Mouse (Mus musculus): ENCODE measurements around the gene Secisbp2. TPM values are rescaled to one million over a fixed set of nuclear protein-coding genes. Genes with fewer than 3 reads are reported as not detected.
A peak's percentile ranks its signal among the peaks of the same experiment; 100 is the strongest.
"Not testable (repeated sequence)": the region's sequence is repeated elsewhere in the genome, so short reads cannot be mapped to it uniquely, and the experiment has no call there.

The Secisbp2 gene
- polyA plus RNA-seq, 1 experiment from 2014 or later = 32.0 TPM

DNA sequence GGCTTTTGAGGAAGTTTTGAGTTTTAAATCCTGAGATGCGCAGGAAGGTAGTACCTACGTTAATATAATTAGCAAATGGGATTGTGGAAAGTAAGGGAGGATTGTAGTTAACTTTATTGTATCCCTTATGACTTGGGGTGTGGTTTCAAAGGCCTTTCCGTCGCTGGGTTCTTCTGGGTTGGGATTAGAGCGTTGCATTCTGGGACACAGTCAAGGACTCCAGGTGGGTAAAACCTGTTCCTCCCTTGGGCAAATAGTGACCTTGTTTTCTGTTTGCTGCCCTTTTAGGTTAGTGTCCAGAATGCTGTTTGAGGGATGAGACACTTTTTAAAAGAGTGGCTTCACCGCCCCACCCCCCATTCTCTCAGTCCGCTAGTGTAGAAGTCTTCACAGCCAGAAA is 5.6 kb upstream of the Secisbp2 start:
- Histone ChIP-seq H3K4me3 (peak overlapping the region; percentile 80), H3K27ac (no peak overlapping the region), H3K36me3 (replicated peaks) (no peaks in the 10 kb centered on the region), H3K9me3 (no peaks in the 10 kb centered on the region), H3K4me2 (peak overlapping the region; percentile 94), H3K27me3 (replicated peaks) (no peaks in the 10 kb centered on the region), H3K9ac (no peak overlapping the region), H3K4me1 (peaks cover 11% of the 10 kb centered on the region)
- under 1% methylated on average over 7 of the region's 7 CpGs for WGBS
- no peak for ATAC-seq (replicated peaks)

DNA sequence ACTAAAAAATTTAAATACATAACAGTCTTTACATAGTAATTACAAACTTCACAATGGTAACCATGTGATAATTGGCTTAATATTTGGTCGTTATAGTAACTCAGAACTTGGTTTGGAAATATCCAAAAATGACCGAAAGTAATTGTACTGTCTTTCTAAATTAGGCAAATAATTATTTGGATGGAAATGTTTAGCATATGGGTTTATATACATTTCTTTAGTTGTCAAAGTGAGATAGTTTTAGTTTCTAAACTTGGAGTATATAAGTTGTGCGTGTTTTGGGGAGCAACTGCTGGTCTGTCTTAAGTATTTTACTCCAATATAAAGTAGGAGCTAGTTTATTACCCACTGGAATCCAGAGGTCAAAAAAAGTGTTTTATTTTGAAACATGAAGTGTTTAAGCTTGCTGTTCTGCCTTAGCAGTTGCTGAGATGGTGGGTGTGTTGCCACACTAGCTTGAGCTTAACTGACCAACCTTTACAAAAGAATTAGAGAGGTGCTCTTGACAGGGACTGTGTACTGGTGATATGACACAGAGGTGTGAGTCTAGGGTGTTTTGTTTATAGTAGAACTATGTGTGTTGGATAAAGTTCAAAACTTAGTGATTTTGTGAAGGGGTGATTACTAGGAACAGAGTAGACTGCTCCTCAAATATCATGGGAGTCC is 5.0 kb upstream of the Secisbp2 start:
- no peaks in the 10 kb centered on the region for H3K9me3 ChIP-seq
- no peak for ATAC-seq (replicated peaks)
- H3K27me3 ChIP-seq (replicated peaks) = no peaks in the 10 kb centered on the region
- no peak overlapping the region for H3K27ac ChIP-seq
- peaks cover 15% of the 10 kb centered on the region for H3K4me1 ChIP-seq
- peak overlapping the region; percentile 94; the same call in 1 of the 2 replicates for H3K4me2 ChIP-seq
- no peaks in the 10 kb centered on the region for H3K36me3 ChIP-seq (replicated peaks)
- peak overlapping the region; percentile 80 for H3K4me3 ChIP-seq
- WGBS = 22% methylated on average over 3 of the region's 3 CpGs
- H3K9ac ChIP-seq = no peak overlapping the region

DNA sequence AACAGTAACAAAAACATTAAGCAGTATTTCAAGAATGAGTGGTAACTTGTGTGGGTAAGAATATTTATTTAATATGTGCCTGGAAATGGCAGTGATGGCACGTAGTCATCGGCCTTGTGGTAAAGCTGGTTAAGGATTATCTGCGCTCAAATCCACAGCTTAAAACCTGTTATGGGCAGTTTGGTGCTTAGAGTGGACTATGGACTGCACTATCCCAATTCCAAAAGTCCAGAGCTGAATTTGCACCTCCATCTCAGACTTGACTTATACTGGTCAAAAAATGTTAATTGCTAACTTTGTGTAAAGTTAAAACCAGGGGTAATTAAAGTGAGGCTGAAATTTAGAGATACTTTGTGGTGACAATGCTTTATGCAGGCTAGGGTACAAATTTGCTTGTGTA is 3.7 kb upstream of the Secisbp2 start:
- Histone ChIP-seq H3K27ac (no peak overlapping the region), H3K9me3 (no peaks in the 10 kb centered on the region), H3K27me3 (replicated peaks) (no peaks in the 10 kb centered on the region), H3K4me1 (peaks cover 23% of the 10 kb centered on the region), H3K9ac (no peak overlapping the region), H3K4me2 (no peak overlapping the region), H3K36me3 (replicated peaks) (no peaks in the 10 kb centered on the region), H3K4me3 (no peak overlapping the region)
- ATAC-seq (replicated peaks) = no peak
- WGBS = 86% methylated on average over 3 of the region's 3 CpGs

DNA sequence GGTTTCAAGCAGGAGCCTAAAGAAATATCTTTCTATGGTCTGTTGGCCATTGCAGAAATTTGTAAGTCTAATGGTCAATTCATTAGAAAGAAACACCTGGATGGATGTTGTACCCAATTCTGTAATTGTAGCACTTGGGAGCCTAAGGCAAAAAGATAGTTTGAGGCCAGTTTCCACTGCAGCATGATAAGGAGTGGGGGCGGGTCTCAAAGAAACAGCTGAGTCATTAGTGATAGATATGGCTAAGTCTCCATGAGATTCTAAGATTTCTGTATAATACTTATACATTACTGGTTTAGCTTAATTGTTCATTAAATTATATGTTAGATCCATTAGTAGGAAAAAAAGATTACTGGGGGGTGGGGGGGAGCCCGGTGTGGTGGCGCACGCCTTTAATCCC is 3.3 kb upstream of the Secisbp2 start:
- Histone ChIP-seq H3K27me3 (replicated peaks) (no peaks in the 10 kb centered on the region), H3K4me3 (no peak overlapping the region), H3K9ac (no peak overlapping the region), H3K4me2 (no peak overlapping the region), H3K27ac (no peak overlapping the region), H3K36me3 (replicated peaks) (no peaks in the 10 kb centered on the region), H3K4me1 (peaks cover 23% of the 10 kb centered on the region), H3K9me3 (no peaks in the 10 kb centered on the region)
- WGBS = 91% methylated on average over 4 of the region's 4 CpGs
- ATAC-seq (replicated peaks) = no peak

DNA sequence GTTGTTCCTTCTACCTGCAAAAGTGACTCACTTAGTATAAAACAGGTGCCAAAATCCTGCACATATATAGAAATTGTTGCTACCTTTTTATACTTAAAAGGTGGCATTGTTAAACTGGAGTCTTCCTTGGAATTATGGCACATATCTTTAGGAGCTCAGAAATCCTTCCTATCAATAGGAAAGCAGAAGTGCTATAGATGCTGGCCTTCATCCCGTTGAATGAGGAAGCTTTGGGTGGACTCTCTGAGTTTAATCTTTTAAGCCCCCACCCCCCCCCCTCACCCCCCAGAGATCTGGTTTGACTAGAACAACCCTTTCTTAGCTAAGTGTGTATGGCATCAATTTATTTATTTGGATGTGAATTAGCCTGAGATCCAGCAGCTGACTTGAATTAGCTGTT is 1.8 kb upstream of the Secisbp2 start:
- ATAC-seq (replicated peaks) = no peak
- no peak overlapping the region for H3K4me2 ChIP-seq
- H3K4me1 ChIP-seq = peaks cover 23% of the 10 kb centered on the region
- no peak overlapping the region for H3K27ac ChIP-seq
- 53% methylated on average over 1 of the region's 1 CpGs for WGBS
- no peaks in the 10 kb centered on the region for H3K36me3 ChIP-seq (replicated peaks)
- H3K4me3 ChIP-seq = no peak overlapping the region
- H3K27me3 ChIP-seq (replicated peaks) = no peaks in the 10 kb centered on the region
- H3K9me3 ChIP-seq = no peaks in the 10 kb centered on the region
- no peak overlapping the region for H3K9ac ChIP-seq

DNA sequence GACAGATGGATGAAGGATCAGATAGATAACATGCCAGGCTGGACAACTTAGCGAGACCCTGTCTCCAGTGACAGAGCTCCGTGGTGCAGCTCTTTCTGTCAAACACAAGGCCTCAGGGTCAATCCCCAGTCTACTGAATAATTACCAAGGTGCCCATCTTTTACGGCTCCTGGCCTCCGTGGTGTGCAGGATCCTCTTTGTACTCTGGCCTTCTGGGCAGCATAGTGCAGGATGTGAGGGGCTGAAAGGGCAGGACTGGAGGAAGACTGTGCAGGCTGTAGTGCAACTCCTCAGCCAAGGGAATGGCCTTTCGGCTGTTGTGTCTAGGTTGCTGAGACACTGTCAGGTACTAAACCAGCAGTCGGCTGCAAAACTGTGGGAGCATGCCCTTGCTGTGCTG is 1.7 kb downstream of the Secisbp2 start:
- Histone ChIP-seq H3K4me3 (no peak overlapping the region), H3K27me3 (replicated peaks) (no peaks in the 10 kb centered on the region), H3K4me2 (no peak overlapping the region), H3K9ac (no peak overlapping the region), H3K36me3 (replicated peaks) (peaks cover 19% of the 10 kb centered on the region), H3K4me1 (peaks cover 15% of the 10 kb centered on the region), H3K9me3 (no peaks in the 10 kb centered on the region), H3K27ac (no peak overlapping the region)
- 93% methylated on average over 6 of the region's 6 CpGs for WGBS
- ATAC-seq (replicated peaks) = no peak

DNA sequence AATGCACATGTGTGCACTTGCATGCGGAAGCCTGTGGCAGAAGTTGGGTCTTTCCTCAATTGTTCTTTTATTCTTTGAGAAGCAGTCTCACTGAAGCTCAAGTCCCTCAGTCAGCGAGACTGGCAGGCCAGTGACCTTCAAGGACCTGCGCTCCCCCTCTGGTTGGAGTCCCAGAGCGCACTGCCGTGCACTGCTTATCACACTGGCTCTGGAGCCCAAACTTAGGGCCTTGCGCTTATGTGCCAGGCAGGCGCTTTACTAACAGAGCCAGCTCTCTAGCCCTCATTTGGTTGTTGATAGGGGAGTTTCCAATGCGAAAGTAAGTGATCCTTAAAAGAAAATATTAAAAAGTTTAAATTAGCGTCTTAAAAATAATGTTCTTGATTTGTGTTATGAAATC is 2.5 kb downstream of the Secisbp2 start:
- no peak overlapping the region for H3K27ac ChIP-seq
- H3K9me3 ChIP-seq = no peaks in the 10 kb centered on the region
- peaks cover 24% of the 10 kb centered on the region for H3K36me3 ChIP-seq (replicated peaks)
- no peak overlapping the region for H3K4me2 ChIP-seq
- WGBS = 93% methylated on average over 9 of the region's 9 CpGs
- ATAC-seq (replicated peaks) = no peak
- peaks cover 15% of the 10 kb centered on the region for H3K4me1 ChIP-seq
- H3K4me3 ChIP-seq = no peak overlapping the region
- no peak overlapping the region for H3K9ac ChIP-seq
- no peaks in the 10 kb centered on the region for H3K27me3 ChIP-seq (replicated peaks)

DNA sequence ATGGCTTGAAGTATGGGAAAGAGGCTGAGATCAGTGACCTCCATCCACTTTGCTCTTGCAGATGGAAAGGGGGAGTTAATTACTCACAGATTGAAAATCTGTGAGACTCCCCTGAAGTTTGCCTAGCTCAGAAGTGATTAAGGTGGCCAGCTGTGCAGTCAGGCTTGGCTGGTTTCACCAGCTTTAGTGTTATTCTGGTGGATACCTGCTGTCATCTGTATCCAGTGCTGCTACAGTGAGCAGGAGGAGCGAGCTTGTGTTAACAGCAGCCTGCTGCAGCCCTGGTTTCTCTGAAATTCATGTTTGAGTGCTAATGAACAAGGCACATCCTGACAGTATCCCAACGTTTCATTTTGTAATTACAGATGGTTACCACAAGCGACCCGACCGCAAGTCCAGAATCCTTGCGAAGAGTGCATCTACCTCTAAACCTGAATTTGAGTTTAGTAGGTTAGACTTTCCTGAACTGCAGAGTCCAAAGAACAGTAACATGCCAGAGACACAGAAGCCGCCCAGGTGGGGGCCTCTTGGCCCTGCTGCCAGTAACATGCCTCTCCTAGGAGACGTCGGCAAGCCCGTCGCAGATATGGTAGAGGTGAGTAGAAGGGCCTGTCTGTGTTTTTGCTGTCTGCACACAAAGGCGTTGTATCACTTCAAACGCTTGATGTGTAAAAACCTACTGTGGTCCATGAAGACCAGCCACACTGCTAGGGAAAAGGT is 5.2 kb downstream of the Secisbp2 start:
- H3K4me3 ChIP-seq = no peak overlapping the region
- H3K4me1 ChIP-seq = peaks cover 8% of the 10 kb centered on the region
- no peak overlapping the region for H3K9ac ChIP-seq
- peaks cover 45% of the 10 kb centered on the region for H3K36me3 ChIP-seq (replicated peaks)
- WGBS = 93% methylated on average over 13 of the region's 13 CpGs
- H3K27ac ChIP-seq = no peak overlapping the region
- H3K9me3 ChIP-seq = no peaks in the 10 kb centered on the region
- H3K4me2 ChIP-seq = no peak overlapping the region
- no peaks in the 10 kb centered on the region for H3K27me3 ChIP-seq (replicated peaks)
- ATAC-seq (replicated peaks) = no peak

DNA sequence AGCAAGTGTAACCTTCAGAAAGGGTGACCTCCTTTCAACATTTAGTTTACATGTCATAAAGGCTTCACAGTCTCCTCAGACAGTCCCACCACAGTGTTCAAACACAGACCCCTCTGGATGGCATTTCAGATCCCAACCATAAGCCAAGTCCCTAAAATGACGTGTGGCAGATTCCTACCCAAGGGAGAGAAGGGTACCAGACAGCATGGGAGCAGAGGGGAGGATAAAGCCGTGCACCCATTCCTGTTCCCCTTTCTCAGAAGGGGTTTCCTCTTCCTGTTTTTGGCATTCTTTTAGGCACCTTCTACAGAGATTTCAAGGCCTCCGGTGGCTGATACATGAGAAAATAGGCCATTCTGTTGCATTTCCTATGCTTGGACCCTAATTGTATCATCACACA is 6.6 kb downstream of the Secisbp2 start:
- H3K9me3 ChIP-seq = no peaks in the 10 kb centered on the region
- no peak overlapping the region for H3K4me2 ChIP-seq
- H3K27me3 ChIP-seq (replicated peaks) = no peaks in the 10 kb centered on the region
- no peak overlapping the region for H3K4me3 ChIP-seq
- no peak overlapping the region for H3K9ac ChIP-seq
- H3K27ac ChIP-seq = no peak overlapping the region
- H3K36me3 ChIP-seq (replicated peaks) = peaks cover 57% of the 10 kb centered on the region
- H3K4me1 ChIP-seq = no peaks in the 10 kb centered on the region
- 99% methylated on average over 3 of the region's 3 CpGs for WGBS
- ATAC-seq (replicated peaks) = no peak

DNA sequence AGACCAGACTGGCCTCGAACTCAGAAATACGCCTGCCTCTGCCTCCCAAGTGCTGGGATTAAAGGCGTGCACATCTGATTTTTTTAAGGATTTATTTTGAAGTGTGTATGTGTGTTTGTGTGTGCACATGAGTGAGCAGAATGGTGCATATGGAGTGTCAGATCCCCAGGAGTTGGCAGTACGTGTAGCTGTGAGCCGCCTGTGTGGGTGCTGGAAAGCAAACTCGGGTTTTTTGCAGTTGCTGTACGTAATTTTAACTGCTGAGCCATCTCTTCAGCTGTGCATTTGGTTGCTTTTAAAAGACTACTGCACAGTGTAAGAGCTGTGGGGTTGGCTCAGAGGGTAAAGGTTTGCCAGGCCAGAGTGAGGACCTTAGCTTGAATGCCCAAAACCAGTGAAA is 8.1 kb downstream of the Secisbp2 start:
- Histone ChIP-seq H3K36me3 (replicated peaks) (peaks cover 62% of the 10 kb centered on the region), H3K4me3 (no peak overlapping the region), H3K27me3 (replicated peaks) (no peaks in the 10 kb centered on the region), H3K9ac (no peak overlapping the region), H3K4me1 (no peaks in the 10 kb centered on the region), H3K4me2 (no peak overlapping the region), H3K9me3 (no peaks in the 10 kb centered on the region), H3K27ac (no peak overlapping the region)
- no peak for ATAC-seq (replicated peaks)
- 94% methylated on average over 7 of the region's 7 CpGs for WGBS

DNA sequence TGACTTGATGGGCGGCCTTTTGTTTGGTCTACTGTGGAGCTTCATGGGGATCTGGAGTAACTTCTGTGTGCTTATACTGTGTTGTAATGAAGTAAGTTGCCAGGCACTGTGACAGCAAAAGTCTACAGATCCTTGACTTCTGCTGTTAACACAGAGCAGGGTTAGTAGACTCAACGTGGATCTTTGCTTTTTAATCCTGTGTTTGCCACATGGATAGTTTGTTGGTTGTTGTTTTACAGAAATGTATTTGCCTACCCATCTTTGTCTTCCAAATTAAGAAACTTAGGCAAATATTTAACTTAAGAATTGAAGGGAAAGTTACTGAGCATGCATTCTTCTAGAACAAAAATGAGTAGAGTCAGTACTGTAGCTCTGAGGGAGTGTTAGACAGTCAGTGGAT is 12.1 kb downstream of the Secisbp2 start:
- Histone ChIP-seq H3K27ac (no peak overlapping the region), H3K36me3 (replicated peaks) (peaks cover 60% of the 10 kb centered on the region), H3K4me2 (no peak overlapping the region), H3K27me3 (replicated peaks) (no peaks in the 10 kb centered on the region), H3K4me3 (no peak overlapping the region), H3K9me3 (no peaks in the 10 kb centered on the region), H3K4me1 (no peaks in the 10 kb centered on the region), H3K9ac (no peak overlapping the region)
- ATAC-seq (replicated peaks) = no peak
- 93% methylated on average over 2 of the region's 2 CpGs for WGBS

DNA sequence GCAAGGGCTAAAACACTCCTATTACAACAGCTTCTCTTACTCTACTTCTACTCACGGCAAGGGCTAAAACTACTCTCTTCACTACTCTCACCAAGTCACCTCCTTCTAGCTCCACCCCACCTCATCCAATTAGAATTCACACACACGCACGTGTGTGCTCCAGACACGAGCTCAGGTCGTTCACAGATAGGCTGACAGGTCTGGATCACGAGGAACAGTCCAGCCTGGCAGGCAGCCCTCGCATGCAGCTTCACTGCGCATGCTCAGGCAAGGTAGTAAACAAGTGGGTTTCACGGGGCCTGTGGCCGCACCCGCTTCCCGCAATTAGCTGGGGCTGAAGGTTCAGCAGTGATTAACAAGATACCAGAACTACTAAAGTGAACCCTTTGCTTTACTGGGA is 16.7 kb downstream of the Secisbp2 start:
- H3K9me3 ChIP-seq; H3K4me3 ChIP-seq; H3K4me1 ChIP-seq; ATAC-seq (replicated peaks); H3K4me2 ChIP-seq; H3K9ac ChIP-seq; H3K27ac ChIP-seq; H3K27me3 ChIP-seq (replicated peaks): not testable (repeated sequence)
- WGBS = 94% methylated on average over 12 of the region's 12 CpGs
- H3K36me3 ChIP-seq (replicated peaks) = peaks cover 34% of the 10 kb centered on the region; the same call in 1 of the 2 replicates

DNA sequence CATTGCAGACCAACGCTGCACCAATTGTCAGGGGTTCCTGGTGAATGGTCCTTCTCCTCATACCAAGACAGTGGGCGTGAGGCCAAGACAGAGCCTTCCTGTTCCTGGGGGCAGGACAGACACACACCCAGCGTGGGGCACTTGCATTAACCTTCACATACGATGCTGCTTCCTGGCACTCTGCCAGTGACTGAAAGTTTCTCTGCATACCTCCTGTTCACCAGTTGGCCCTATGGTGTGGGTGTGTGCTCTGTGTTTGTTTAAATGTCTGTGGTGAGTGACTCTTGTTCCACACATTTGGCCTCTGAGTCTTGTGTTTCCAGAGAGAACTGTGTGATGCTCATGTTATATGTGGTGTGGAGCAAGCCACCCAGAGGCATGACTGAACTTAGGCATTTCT is 25.1 kb downstream of the Secisbp2 start:
- Histone ChIP-seq H3K27me3 (replicated peaks) (no peaks in the 10 kb centered on the region), H3K27ac (no peak overlapping the region), H3K4me3 (no peak overlapping the region), H3K9me3 (no peaks in the 10 kb centered on the region), H3K4me2 (no peak overlapping the region), H3K36me3 (replicated peaks) (peaks cover 52% of the 10 kb centered on the region), H3K9ac (no peak overlapping the region), H3K4me1 (no peaks in the 10 kb centered on the region)
- 89% methylated on average over 4 of the region's 4 CpGs for WGBS
- ATAC-seq (replicated peaks) = no peak

Data from midbrain, embryonic 15.5 days (tissue).